Mouse (Mus musculus): ENCODE measurements around the gene Zc3h12b.

DNA sequence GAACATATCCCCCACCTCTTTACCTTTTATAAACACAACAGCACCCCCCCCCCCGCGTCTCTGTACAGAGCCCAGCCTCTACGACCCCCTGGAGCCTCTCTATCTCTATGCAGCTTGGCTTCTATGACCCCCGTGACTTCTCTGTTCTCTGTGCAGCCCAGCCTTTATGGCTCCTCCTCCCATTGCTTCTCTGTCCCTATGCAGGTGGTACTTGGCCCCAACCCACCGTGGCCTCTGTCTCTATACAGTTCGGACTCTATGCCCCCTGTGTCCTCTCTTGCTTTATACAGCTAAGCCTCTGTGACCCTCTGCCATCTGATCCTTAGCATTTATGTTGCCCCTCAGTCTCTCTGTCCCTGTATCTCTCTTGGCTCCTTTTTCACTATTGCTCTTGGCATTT lies 257.6 kb downstream of the Zc3h12b start:
- TF ChIP-seq CTCF (IDR thresholded peaks at IDR 0.05; ENCODE audit: low read depth): no peak
- TF ChIP-seq EP300 (IDR thresholded peaks at IDR 0.05; ENCODE audit: low read depth): no peak

Data from heart, postnatal 0 days (tissue).